ENCODE assay signal across 25 mouse cellular contexts in genomic region chr13:34739071-34739470, GRCm38 (mm10). TPM values are rescaled to one million over a fixed set of nuclear protein-coding genes. Genes with fewer than 3 reads are reported as not detected.
DNase-seq lines count a peak whose midpoint lies in the region; ATAC-seq and TF ChIP-seq lines count a peak whose summit lies in the region.
"Had no signal": no experiment of that assay in that cellular context is flagged by ENCODE, and none has a peak within 500 bp of the region (broad histone marks: within the 10 kb centered on the region; RNA-seq: fewer than 3 reads in every experiment).

No protein-coding gene starts in this region.

- no peak for ATAC-seq in heart, embryonic 12.5 days (ENCODE audit: insufficient number of reproducible peaks, low FRiP score)
- ATAC-seq: activated CD4-positive, CD25-positive, alpha-beta regulatory T cell, adult 4 months; forebrain, embryonic 13.5 days; forebrain, embryonic 16.5 days; hindbrain, postnatal 0 days had no signal

- H3K9me3 ChIP-seq in heart, embryonic 12.5 days (replicated peaks): peaks cover 4% of the 10 kb centered on the region
- H3K9me3 ChIP-seq: forebrain, embryonic 13.5 days; heart, embryonic 15.5 days had no signal

- DNase-seq in heart, adult 11 months: peak; percentile 73
- no peak for DNase-seq in testis, postnatal 14 days (ENCODE audit: low spot score)
- DNase-seq in testis, postnatal 10 days (ENCODE audit: low spot score): peak; percentile 33
- no peak for DNase-seq in cerebellum, adult 9-11 months
- DNase-seq: adrenal gland, adult 8-10 months; adrenal gland, postnatal 25 days; cerebellum, adult 11-12 months; cerebellum, adult 8-10 months; cerebellum, postnatal 14 days; gastrocnemius, postnatal 10 days; gastrocnemius, postnatal 36 days; heart, postnatal 10 days; heart, postnatal 36 days had no signal

- H3K4me1 ChIP-seq in heart, embryonic 12.5 days (replicated peaks): peaks cover 26% of the 10 kb centered on the region
- no peaks in the 10 kb centered on the region; the same call in 1 of the 2 replicates for H3K4me1 ChIP-seq in testis, adult 2 months (ENCODE audit: control insufficient read depth, insufficient read depth, low read length)

- H3K9ac ChIP-seq in heart, embryonic 12.5 days: no peak overlapping the region
- H3K9ac ChIP-seq: forebrain, embryonic 13.5 days; heart, embryonic 15.5 days; hindbrain, embryonic 14.5 days had no signal

- WGBS in heart, embryonic 12.5 days: 68% methylated on average over 3 of the region's 3 CpGs

- no peak overlapping the region for H3K4me2 ChIP-seq in heart, embryonic 12.5 days
- H3K4me2 ChIP-seq: forebrain, embryonic 13.5 days; heart, embryonic 11.5 days; heart, embryonic 15.5 days; hindbrain, embryonic 14.5 days had no signal

- TF ChIP-seq POLR2A in testis, adult 2 months (IDR thresholded peaks at IDR 0.05; ENCODE audit: control insufficient read depth, low read depth, low read length): no peak

- no peak for TF ChIP-seq CTCF in testis, adult 2 months (IDR thresholded peaks at IDR 0.05; ENCODE audit: control insufficient read depth, insufficient read depth, insufficient replicate concordance, low read depth, low read length)

- H3K36me3 ChIP-seq in heart, embryonic 12.5 days: no peaks in the 10 kb centered on the region
- H3K36me3 ChIP-seq in testis, adult 2 months (ENCODE audit: control insufficient read depth, insufficient read depth, low read length): no peaks in the 10 kb centered on the region
- H3K36me3 ChIP-seq: forebrain, embryonic 10.5 days; heart, embryonic 15.5 days had no signal

- H3K27me3 ChIP-seq in heart, embryonic 12.5 days (replicated peaks): no peaks in the 10 kb centered on the region
- H3K27me3 ChIP-seq in testis, adult 2 months (ENCODE audit: control insufficient read depth, insufficient read depth, low read length): no peaks in the 10 kb centered on the region
- H3K27me3 ChIP-seq: forebrain, embryonic 13.5 days; heart, embryonic 15.5 days had no signal

- H3K4me3 ChIP-seq in heart, embryonic 12.5 days: no peak overlapping the region
- peak overlapping the region; percentile 56; the same call in 1 of the 2 replicates for H3K4me3 ChIP-seq in testis, adult 2 months (ENCODE audit: control insufficient read depth, low read depth, low read length)
- H3K4me3 ChIP-seq: forebrain, embryonic 10.5 days; forebrain, embryonic 13.5 days; heart, embryonic 15.5 days had no signal

- no peak overlapping the region for H3K27ac ChIP-seq in heart, embryonic 12.5 days (ENCODE audit: poor library complexity, severe bottlenecking)
- no peak overlapping the region for H3K27ac ChIP-seq in testis, adult 2 months (ENCODE audit: control insufficient read depth, insufficient read depth, low read depth, low read length)
- H3K27ac ChIP-seq: forebrain, embryonic 10.5 days; forebrain, embryonic 13.5 days; heart, embryonic 15.5 days; hindbrain, embryonic 14.5 days; hindbrain, postnatal 0 days had no signal

RNA-seq across cellular contexts. Expression of gene Fam50b, which starts 4.4 kb away (rescaled TPM):
- not detected in 2 replicates for polyA plus RNA-seq in heart, embryonic 12.5 days (2016; fragmentation: Nextera tagmentation; extraction: Ambion mirVana)
- 228 and 274 TPM in 2 replicates for polyA plus RNA-seq in testis, adult 2 months (2012; rRNA removed)
- polyA plus RNA-seq: activated CD4-positive, CD25-positive, alpha-beta regulatory T cell, adult 4 months; embryonic facial prominence, embryonic 11.5 days; forebrain, embryonic 10.5 days; forebrain, embryonic 13.5 days; forebrain, embryonic 16.5 days; heart, embryonic 11.5 days; heart, embryonic 15.5 days; hindbrain, embryonic 11.5 days; hindbrain, embryonic 14.5 days had no signal

Comparison
In these comparisons a context has a peak if more than half of its experiments do, and no peak if none do; other contexts are left out.
1. DNase-seq: peak in heart, adult 11 months (single experiment) and testis, postnatal 10 days (single experiment); none in testis, postnatal 14 days (single experiment) and cerebellum, adult 9-11 months (single experiment).
2. RNA of gene Fam50b, which starts 4.4 kb away (polyA plus RNA-seq): 228 to 274 TPM in testis, adult 2 months; not detected in heart, embryonic 12.5 days; every median in the first group is over 100 times any median in the second.